In the genomic region with DNA sequence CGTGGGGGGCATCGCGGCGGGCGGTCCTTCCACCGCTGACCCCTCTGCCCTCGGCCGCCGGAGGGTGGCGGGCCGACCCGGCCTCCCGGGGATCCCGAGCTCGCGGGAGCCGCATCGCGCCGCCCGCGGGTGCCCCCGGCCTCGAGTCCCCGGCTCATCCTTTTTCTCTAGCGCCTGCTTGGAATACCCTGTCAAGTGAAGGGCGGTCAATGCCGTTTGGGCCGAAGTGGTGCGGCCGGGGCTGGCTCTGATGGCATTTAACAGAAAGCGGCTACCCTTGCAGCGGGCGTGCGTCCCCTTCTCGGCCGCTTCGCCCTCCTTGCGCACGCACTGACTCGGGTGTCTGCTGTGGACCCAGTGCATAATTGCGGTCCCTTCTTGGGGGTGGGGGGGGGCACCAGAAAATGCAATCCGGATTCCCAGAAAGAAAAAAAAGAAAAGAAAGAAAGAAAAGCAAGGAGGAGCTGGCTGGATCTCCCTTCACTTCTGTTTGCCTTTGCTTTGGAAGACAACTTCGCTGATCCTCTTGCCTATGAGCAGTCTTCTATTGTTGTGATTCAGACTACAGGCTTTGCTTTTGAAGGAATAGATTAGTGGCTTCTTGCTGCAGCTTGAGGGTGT, we compare ENCODE assay signal across 7 mouse cellular contexts. TPM values are rescaled to one million over a fixed set of nuclear protein-coding genes. Genes with fewer than 3 reads are reported as not detected.
DNase-seq lines count a peak whose midpoint lies in the region; ATAC-seq and TF ChIP-seq lines count a peak whose summit lies in the region.

No protein-coding gene starts in this region.

- TF ChIP-seq EP300 in ES-Bruce4 (IDR thresholded peaks at IDR 0.05; ENCODE audit: insufficient read depth, low read depth, low read length): no peak

- no peaks in the 10 kb centered on the region for H3K27me3 ChIP-seq in ES-Bruce4 (ENCODE audit: control insufficient read depth, insufficient read depth, low read length, poor library complexity, severe bottlenecking)
- H3K27me3 ChIP-seq in kidney, embryonic 16.5 days (ENCODE audit: insufficient read depth, low read length): no peaks in the 10 kb centered on the region

- TF ChIP-seq CTCF in ES-Bruce4 (IDR thresholded peaks at IDR 0.05; ENCODE audit: low read depth, low read length): no peak

- H3K4me1 ChIP-seq in ES-Bruce4 (ENCODE audit: control insufficient read depth, insufficient read depth, low read length): no peaks in the 10 kb centered on the region
- peaks cover 25% of the 10 kb centered on the region for H3K4me1 ChIP-seq in kidney, embryonic 16.5 days (ENCODE audit: insufficient read depth, low read length)

- H3K9ac ChIP-seq in ES-Bruce4 (ENCODE audit: low read depth, poor library complexity, severe bottlenecking): peak overlapping the region; percentile 94
- peak overlapping the region; percentile 77 for H3K9ac ChIP-seq in kidney, embryonic 16.5 days (replicated peaks; ENCODE audit: low read length)

- H3K27ac ChIP-seq in ES-Bruce4 (ENCODE audit: insufficient read depth, low read length): no peak overlapping the region
- H3K27ac ChIP-seq in kidney, embryonic 16.5 days (ENCODE audit: low read length): peak overlapping the region; percentile 90

- H3K36me3 ChIP-seq in ES-Bruce4 (ENCODE audit: control insufficient read depth, insufficient read depth, low read length, poor library complexity, severe bottlenecking): peaks cover 2% of the 10 kb centered on the region; the same call in 1 of the 2 replicates
- no peaks in the 10 kb centered on the region for H3K36me3 ChIP-seq in kidney, embryonic 16.5 days (ENCODE audit: insufficient read depth, low read length)

- under 1% methylated on average over 40 of the region's 44 CpGs for WGBS in kidney, embryonic 16.5 days

- H3K9me3 ChIP-seq in ES-Bruce4 (replicated peaks; ENCODE audit: control insufficient read depth, insufficient read depth, low read length, poor library complexity, severe bottlenecking): no peaks in the 10 kb centered on the region
- no peaks in the 10 kb centered on the region for H3K9me3 ChIP-seq in kidney, embryonic 16.5 days (ENCODE audit: low read length)

- ATAC-seq in kidney, embryonic 16.5 days (ENCODE audit: low FRiP score, low TSS enrichment): peak; percentile 2; the same call in 1 of the 2 replicates

- H3K4me2 ChIP-seq in kidney, embryonic 16.5 days (replicated peaks; ENCODE audit: low read depth, low read length): peak overlapping the region; percentile 65

- TF ChIP-seq POLR2A in ES-Bruce4 (IDR thresholded peaks at IDR 0.05; ENCODE audit: insufficient read depth, low read length): no peak

- peak overlapping the region; percentile 91 for H3K4me3 ChIP-seq in ES-Bruce4 (ENCODE audit: low read depth, low read length)
- H3K4me3 ChIP-seq in kidney, embryonic 16.5 days (ENCODE audit: low read length): peak overlapping the region; percentile 73

- DNase-seq in B cell, adult 2 months: peak; percentile 28 to 38
- peak; percentile 75 to 77 for DNase-seq in cerebellum, postnatal 14 days
- peak; percentile 44 to 62 for DNase-seq in gastrocnemius, postnatal 4 days (ENCODE audit: low spot score in 2 of 2)
- DNase-seq in lung, postnatal 36 days: peak; percentile 18
- peak; percentile 21 to 69 for DNase-seq in spleen, postnatal 4 days (ENCODE audit: low spot score in 2 of 2)

RNA-seq across cellular contexts. Expression of a gene that starts 0.8 kb away (rescaled TPM):
- 84.6 and 85.7 TPM in 2 replicates for polyA plus RNA-seq in ES-Bruce4 (2011; ENCODE audit: insufficient read depth, insufficient read length, low read depth, missing spikeins)
- total RNA-seq in gastrocnemius, postnatal 4 days (2021): 10 to 100 TPM; 80.4 to 82.9 TPM
- 24.3 and 25.7 TPM in 2 replicates for polyA plus RNA-seq in kidney, embryonic 16.5 days (2015; fragmentation: Nextera tagmentation; extraction: Ambion mirVana)

RNA-seq across cellular contexts. Expression of a gene that starts 1.2 kb away (rescaled TPM):
- polyA plus RNA-seq in ES-Bruce4 (2011; ENCODE audit: insufficient read depth, insufficient read length, low read depth, missing spikeins): 48.3 and 60.0 TPM in 2 replicates
- total RNA-seq in gastrocnemius, postnatal 4 days (2021): 10 to 100 TPM; 26.6 to 27.2 TPM
- 73.9 and 80.8 TPM in 2 replicates for polyA plus RNA-seq in kidney, embryonic 16.5 days (2015; fragmentation: Nextera tagmentation; extraction: Ambion mirVana)

RNA-seq across cellular contexts. Expression of a gene that starts 41.4 kb away (rescaled TPM):
- 44.3 and 46.4 TPM in 2 replicates for polyA plus RNA-seq in ES-Bruce4 (2011; ENCODE audit: insufficient read depth, insufficient read length, low read depth, missing spikeins)
- 1 to 10 TPM; 6.9 to 9.6 TPM for total RNA-seq in gastrocnemius, postnatal 4 days (2021)
- 21.5 and 22.6 TPM in 2 replicates for polyA plus RNA-seq in kidney, embryonic 16.5 days (2015; fragmentation: Nextera tagmentation; extraction: Ambion mirVana)

Comparison
In these comparisons a context has a peak if more than half of its experiments do, and no peak if none do; other contexts are left out.
1. DNase-seq: peak in every context shown above with its lines; median percentile 76 in cerebellum, postnatal 14 days; 53 in gastrocnemius, postnatal 4 days; 45 in spleen, postnatal 4 days; 33 in B cell, adult 2 months; 18 in lung, postnatal 36 days.